Mouse (Mus musculus): Measurements from ENCODE around the gene Cenpf.
A peak's percentile ranks its signal among the peaks of the same experiment; 100 is the strongest.

Cenpf gene

DNA sequence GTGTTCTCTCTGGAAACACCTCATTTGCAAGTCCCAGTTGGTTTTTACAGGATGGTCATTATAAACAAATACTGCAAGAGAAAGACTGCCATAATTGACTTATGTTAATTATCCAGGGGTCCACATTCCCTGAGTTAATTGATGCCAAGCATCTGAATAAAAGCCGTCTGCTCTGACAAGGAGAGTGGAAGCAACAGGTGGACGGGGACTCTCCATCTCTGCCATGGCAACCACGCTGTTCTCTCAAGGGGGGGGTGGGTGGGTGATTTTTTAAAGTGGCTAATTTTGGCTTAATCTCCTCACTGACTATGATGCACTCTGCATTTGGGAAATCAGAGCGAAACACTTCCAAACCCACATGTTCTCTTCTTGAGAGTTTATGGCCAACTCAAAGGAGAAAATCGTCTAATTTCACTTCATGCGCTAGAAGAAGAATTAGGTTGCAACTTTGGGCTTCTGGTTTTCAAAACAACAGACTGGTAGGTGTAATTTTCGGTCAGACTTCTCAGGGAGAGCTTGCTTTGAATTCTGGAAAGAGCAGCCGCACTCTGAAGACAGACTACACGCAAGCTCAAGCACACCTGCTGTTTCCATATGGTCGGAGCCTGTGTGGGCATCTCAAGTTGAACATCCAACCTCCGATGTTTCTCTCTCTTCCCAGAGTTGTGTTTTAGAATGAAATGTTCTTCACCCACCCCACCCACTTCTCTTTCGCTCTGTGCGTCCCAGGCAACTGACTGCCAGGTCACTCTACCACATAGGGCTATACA lies 55.8 kb downstream of the Cenpf start:
- no peak for DNase-seq (ENCODE audit: low spot score in 2 of 2)

DNA sequence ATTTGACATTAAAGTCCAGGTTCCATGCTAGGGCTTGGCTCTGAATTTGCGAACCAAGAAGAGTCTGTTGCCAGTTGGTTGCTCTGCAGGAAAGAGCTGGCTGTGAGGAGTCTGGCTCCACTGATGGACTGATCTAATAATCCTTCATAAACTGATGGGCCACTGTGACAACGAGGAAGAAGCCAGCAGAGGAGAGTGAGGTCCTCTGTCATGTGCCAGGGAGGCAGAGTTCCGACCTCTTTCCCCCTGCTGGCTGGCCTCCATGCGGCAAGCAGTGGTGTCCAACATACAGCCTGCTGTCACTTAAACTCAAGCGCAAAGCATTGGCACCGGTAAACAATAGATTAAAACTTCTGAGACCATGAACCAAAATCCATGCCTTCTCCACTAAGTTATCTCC lies 57.9 kb downstream of the Cenpf start:
- no peak for DNase-seq (ENCODE audit: low spot score in 2 of 2)

DNA sequence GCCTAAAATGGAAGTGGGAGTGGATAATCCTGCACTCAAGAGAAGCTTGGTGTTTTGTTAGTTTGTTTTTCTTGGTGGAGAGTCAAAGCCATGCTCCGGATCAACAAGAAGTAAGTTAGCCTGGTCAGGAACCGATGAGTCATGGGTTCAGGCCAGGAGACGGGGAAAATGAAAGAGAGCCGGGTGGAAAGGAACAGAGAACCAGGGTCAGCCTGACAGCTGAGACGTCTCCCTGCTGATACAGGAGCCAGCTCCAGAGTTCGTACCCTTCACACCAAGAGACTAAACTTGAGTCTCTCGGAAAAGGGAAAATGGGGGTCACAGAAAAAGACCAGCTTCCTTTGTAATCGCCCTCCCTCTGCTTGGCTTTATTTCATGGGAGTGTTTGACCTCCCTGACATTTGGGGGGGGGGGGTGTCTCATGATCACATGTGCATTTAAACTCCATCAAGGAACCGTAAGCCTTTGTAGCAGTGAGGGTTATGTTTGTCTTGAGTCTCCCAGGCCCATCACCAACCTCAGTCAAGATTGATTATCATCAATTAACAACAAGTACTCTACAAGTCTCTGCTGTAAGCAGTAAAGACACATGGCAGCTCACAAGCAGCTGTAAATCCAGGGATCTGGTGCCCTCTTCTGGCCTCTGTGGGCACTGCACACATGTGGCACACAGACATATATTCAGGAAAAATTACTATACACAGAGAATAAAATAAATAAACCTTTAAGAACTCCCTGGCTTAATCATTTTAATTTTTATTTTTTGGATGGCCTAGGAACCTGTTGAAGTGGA lies 59.7 kb downstream of the Cenpf start:
- DNase-seq (ENCODE audit: low spot score in 2 of 2) = peak; percentile 34 to 75

DNA sequence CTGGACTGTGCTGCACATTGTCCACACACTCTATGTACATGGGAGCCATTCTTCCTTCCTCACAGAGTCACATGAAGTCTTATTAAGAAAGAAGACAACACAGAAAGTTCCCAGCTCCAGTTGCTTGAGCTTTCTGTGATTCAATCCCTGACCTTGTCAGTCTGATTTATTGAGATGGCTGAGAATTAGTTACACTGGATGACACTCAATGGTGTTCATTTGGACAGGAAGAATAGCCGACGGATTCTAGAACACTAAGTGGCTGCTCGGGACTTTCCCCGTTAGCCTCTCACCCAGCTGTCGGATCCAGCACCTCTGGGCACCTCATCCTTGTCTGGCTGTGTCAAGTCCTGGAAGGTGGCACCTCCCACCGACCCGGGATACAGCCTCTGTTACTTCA lies 63.1 kb downstream of the Cenpf start:
- no peak for DNase-seq (ENCODE audit: low spot score in 2 of 2)

DNA sequence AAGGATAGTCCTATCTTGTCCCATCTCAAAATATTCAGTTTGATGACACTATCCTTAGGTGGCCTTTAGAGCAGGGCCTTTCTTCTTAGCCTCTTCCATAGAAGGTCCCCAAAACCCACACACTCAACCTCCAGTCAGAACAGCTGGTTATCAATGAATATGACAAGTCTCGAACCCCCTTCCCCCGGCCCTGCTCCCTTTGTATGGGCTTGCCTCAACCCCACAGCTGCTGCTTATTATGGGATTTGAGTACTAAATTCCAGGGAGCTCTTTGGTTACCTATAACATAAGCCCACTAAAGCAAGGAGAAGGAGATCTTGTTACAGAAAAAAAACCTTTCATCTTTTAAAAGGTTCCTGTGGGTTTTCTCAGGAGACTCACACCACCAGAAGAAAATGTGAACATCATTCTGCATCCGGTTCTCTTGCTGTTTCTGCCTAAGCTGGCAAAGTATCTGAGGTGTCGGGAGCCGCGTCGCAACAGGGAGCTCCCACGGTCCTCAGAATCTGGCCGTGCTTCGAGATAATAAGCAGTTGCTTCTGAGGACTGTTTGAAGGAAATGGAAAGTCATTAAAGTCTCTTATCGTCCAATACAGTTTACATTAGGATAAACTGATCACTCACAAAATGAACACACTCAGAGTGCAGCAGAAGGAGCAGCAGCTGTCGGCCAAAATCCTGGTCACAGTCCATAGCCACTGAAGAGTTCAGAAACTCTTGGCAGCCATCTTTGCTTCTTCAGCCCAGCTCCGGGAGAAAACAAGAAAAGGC lies 68.7 kb downstream of the Cenpf start:
- DNase-seq (ENCODE audit: low spot score in 2 of 2) = no peak

DNA sequence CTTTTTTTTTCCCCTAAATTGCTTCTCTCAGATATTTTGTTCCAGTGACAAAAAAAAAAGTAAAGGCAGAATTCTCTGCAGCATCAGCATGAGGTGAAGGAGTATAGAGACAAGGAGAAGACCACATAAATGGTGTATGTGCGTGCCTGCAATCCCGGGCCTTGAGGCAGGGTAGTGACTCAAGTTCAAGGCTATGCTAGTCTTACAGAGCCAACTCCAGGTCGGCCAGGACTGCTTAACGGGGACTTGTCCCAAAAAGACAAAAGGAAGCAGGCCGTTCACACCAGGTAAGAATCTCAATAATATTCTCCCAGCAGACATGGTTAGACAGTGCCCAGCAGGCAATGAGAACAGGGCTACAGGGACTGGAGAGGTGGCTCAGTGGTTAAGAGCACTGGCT lies 70.5 kb downstream of the Cenpf start:
- no peak for DNase-seq (ENCODE audit: low spot score in 2 of 2)

DNA sequence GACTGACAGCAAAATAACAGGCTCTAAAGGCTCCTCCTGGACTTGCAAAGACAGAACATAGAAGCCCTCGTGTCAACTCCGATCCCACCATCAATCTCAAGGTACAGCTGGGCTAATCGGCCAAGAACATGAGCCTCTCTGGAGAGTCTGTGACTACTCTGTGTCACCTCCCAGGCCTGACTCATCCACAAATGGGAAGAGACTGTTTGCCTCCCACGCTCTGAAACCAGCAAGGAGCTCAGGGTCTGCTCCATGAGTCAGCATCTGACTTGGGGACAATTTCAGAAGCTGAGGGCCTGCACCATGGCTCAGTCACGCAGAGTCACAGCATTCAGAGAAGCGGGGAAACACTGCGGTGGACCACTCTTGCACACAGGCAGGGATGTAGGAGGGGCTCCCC lies 72.6 kb downstream of the Cenpf start:
- no peak for DNase-seq (ENCODE audit: low spot score in 2 of 2)

DNA sequence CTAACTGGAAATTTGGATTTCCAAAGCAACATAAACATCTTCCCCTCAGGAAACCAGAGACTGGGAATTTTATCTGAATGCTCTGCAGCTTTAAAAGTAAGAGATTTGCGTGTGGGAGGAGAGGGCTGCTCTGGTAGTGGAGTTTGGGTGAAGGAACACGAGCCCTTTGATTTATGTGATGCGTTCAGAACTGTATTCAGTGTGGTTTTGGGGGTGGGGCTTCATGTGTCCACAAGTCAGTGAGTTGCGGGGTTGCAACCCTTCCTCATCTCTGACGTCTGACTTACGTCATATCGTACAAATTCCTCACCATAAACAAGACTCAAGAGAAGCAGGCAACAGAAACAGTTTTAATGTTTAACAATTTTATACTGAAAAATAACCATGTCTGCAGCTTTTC lies 74.8 kb downstream of the Cenpf start:
- no peak for DNase-seq (ENCODE audit: low spot score in 2 of 2)

DNA sequence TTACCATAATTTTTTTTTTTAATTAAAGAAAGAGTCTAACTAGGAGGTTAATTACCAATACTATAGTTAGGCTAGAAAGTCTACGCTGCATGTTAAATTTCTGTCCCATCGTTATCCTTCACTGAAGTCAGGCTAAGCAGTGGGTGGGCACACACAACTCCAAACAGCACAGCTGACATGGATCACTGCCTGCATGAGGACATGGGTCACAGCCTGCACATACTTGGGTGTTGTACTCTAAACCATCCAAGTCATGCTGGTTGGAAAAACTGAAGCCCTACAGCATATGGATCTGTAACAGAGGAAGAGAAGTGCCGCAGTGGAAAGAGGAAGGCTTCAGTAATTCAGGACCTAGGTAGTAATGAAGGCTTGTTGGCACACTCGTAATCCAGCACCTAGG lies 76.1 kb downstream of the Cenpf start:
- no peak for DNase-seq (ENCODE audit: low spot score in 2 of 2)

DNA sequence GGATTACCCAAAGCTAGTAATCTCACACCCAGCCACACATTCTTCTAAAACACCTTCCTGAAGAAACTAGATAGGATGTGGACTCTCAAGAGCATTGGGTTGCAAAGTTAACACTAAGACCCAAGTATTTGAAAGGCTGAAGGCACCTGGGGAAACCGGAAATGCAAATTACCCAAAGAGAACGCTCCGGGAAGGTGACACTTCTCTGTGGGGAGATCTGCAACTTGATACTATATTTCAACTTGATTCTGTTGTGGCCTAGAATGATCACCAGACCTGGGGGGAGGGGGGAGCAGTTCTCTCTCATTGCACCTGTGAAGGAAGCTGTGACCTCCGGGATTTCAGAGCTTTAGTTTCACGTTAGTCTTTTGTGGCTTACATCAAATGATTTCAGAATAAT lies 79.2 kb downstream of the Cenpf start:
- DNase-seq (ENCODE audit: low spot score in 2 of 2) = peak; percentile 67 to 69

DNA sequence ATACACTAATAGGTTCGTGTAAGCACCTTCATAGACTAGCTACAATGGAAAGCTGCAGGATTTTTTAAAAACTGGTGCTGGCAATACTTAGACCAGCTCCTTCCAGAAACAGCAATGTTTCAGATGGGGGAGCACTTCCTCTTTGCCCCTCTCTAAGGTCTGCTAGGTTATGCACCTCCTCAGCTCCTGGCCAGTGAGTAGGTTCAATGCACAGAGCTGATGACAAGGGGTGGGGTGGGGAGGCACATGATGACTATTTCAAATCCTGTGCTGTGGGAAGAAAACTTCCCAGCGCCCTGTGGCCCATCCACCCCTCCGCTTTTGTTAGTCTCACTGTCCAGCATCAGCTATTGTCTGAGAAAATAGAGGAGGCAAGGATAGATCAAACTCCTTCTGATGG lies 79.8 kb downstream of the Cenpf start:
- no peak for DNase-seq (ENCODE audit: low spot score in 2 of 2)

DNA sequence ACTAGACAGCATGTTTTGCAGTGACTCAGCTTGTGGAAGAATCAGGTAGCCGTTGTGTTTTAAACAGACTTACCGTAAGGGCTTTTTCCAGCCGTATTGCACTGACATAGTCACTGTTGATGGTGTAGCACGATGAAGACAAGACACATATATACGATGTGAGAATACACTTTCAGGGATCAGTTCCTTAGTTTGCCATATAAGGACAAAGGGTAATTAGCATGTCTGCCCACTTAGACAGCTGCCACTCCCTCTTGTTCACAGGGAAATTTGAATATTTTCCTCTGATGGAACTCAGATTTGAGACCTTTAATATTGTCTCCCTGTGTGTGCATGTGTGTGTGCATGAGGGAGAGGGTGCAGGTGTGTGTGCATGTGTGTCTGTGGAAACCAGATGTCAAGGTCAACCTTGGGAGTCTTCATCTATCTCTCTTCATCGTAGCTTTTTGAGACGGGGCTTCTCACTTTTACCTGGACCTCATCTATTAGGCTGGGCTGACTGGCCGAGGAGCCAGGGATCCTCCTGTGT lies 82.2 kb downstream of the Cenpf start:
- DNase-seq (ENCODE audit: low spot score in 2 of 2) = no peak

DNA sequence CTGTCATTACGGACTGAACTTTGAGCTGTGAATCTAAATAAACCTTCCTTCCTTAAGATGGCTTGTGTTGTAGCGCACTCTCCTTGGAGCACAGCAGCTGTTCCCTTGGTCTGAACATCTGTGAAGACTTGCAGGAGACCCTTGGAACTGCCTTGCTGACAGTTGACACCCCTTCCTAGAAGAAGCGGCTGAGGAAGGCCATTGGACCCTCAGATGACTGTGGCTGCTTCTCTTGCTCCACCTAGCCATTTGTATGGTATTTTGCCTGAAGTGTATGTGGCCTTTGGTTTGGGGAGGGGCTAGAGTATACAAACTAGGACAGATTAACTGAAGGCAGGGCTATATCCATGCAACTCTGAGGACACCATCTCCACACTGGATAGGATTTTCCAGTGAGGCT lies 90.8 kb downstream of the Cenpf start:
- DNase-seq (ENCODE audit: low spot score in 2 of 2) = no peak
